Mouse (Mus musculus) embryo, embryonic 9.5 days (tissue): ENCODE measurements at regions not wholly inside any gene's neighbourhood (a gene's known extent, or its start where the extent isn't known, plus 50 kb on each side); places are given as distances from the start of the nearest gene placed in this dataset.

Experiments
- DNase-seq: peaks from one replicate; pipeline ENCODE4 v3.0.0-alpha.2; 2017; ENCODE audit errors: extremely low spot score

GRCm38 (mm10) chr1:55807028-55807427 lies 401.3 kb downstream of the Plcl1 start:
- no peak for DNase-seq

DNA sequence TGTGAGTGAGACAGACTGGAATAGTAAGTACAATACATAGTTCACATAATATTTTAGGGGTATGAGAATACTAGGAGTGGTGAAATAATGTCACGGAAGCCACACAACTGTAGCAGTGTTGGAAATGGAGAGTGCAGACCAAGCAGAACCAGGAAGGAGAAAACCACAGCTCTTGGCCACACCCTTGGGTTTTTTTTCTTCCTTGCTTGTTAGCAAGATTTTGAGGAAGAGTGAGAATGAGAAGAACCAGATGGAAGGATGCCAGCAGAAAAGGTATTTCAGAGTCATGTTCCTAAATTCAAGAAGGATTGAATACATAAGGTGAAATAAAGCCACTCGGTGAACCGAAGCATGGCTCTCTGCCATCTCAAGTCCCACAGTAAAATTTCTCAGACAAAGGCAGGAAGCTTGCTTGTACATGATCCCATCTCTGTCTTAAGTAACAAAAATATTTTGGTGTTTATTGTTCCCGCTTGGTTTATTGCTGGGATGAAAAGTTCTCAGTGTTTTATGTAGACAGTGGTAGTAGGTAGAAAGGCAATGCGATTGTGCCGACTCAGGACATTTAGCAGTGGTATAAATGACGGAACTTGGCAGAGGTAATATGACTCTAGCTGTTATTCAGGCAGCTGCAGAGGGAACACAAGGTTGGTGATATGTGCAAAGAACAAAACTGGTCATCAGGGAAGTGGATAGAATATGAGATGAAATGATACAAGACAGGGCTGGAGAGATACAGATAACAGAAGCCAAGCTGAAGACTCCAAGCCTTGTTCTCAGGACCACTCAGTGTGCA lies 403.2 kb downstream of the Plcl1 start:
- DNase-seq, result no peak

DNA sequence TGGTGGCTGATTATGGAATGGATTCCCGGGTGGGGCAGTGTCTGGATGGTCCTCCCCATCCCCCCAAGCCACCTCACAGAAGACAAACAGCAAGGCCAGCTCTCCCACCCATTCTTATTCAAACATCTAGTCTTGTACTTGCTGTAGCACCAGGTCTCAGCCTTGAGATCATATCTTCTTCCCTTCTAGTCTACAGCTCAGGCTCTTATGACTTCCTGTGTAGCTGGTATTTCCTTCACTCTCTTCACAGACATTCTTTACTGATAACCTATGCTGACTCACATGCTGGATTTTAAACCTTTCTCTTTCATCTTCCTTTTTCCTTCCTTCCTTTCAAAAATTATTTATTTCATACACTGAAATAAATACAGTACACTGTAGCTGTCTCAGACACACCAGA lies 406.8 kb downstream of the Plcl1 start:
- no peak for DNase-seq

DNA sequence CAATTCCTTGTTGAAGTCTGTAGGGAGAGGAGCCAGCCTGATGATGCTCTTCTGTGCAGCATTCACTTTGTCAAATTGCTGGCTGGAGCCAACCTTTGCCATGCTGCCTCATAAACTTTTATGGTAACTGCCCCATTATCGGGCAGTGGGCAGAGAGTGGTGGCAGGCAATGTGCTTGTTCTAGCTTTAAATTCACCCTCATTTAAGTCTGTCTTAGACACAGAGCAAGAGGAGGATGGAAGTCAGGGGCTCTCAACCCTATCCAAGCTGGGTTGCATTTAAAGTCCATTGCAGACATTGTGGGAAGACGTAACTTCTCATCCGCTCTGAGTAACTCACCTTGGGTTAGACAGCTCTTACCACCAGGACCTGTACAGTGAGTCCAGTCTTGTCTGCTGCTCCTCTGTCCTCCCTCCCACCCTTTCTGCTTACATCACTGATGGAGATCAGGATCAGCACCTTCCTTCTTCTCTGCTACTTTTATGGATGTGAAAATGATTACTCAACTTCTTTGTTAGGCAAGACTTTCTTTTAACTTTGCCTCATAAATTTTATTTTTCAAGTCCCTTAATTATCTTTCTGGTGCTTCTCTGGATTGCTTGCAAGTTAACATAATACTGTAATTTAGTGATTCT lies 415.3 kb downstream of the Plcl1 start:
- no peak for DNase-seq

DNA sequence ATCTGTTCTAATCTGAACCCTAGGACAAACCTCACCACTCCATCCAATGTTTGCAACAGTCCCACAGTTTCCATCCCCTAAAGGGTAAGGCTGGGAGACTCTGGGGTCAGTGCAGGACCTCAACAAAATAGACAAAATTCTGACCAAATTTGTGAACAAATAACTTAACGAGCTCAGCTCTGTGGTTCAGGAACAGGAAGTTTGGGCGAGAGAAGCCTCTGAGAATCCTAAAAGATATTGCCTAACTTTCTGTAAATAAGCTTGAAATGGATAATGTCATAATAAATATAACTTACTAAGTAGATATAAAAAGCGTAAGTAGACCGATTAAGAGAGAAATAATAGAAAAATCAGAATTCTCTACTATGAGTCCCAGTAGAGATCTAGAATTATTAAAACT lies 416.9 kb downstream of the Plcl1 start:
- DNase-seq, result no peak

DNA sequence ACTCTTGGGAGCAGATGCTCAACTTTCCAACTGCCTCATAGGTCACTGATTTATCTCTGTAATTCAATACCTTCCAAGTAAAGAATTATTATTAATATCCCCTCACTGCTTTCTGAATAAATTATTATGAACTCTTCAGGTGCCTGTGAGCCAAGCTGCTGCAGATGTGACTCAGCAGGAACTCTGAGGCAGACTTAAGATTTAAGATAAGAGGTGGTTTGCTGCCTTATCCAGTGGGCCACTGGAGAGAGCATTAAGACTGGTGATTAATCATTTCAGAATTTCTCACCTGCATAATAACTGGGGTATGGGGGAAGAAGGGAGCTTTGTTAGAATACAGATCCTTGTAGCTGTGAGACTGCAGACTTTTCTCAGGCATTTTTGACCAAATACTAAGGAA lies 421.5 kb downstream of the Plcl1 start:
- no peak for DNase-seq

- DNase-seq, result no peak
Observed at GRCm38 (mm10) chr1:55835281-55835680, 429.6 kb downstream of the Plcl1 start.

DNA sequence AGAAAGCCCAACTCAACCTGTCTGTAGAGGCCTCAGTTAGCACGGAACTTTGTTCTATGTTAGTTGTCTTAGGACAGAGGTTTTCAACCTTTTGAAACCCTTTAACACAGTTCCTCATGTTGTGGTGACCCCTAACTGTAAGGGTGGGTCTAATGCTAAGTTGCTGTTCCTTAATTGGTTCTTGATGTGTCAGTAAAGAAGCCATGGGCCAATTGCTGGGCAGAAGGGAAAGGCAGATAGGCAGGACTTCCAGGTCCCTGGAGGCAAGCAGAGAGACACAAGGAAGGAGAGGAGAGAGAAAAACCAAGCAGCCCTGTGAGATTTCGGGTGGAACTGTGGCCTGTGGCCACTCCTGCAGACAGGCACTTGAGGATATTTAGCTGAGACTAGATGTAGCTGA lies 431.0 kb downstream of the Plcl1 start:
- DNase-seq, result no peak

- no peak for DNase-seq
Observed at GRCm38 (mm10) chr1:55837366-55837765, 431.6 kb downstream of the Plcl1 start.

DNA sequence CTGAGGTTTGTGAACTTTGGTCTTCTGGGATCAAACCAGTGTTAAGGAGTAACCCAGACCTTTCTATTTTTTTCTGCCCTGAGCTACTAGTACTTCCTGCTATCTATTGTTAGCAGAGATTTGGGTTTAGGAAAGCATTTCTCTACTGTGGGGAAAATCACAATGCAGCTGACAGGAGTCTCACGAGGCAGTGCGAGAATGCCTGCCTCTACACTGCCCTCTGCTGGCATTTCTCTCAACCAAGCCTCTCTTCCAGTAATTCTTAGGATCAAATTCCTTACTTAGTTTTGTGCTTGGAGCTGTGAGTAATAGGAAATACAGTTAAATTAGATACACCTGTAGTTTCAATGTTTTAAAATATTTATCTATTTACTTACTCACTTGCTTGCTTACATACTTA lies 432.4 kb downstream of the Plcl1 start:
- DNase-seq, result peak; percentile 29

DNA sequence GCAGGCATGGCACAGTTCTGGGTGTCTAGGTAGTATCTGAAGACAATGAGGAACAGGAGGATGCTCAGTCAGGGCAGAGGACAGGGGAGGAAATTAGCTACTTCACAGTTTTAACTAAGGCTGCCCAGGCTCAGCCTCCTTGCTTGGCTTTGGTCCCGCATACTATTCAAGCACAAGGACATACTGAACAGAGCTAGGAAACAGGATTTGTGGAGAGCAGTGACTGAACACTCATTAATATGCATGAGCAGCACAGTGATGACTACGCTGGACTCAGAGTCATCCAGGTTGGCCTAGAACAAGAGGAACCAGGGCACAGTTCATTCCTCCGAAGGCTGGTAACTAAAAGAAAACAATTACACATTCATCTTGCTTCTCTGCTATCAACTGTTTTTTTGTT lies 443.1 kb downstream of the Plcl1 start:
- no peak for DNase-seq

GRCm38 (mm10) chr1:55852354-55852753 lies 446.6 kb downstream of the Plcl1 start:
- DNase-seq, result no peak

DNA sequence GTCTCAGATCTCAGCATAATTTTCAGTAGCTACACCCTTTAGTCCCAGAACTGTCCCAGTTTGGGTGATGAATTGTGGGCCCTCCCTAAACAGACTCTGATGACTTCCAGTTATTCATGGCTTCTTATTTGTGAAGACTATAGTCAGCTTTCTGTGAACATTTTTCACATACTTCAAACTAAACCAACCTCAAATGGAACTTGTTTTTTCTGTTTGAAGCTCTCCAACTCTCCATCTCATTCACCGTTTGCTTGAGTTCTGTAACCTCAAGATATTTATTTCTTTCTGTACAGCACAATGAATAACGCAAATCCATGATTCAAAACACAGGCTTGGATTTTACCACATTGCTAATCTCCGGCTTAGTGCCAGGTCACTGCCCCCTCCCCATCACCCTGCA lies 453.4 kb downstream of the Plcl1 start:
- DNase-seq, result no peak

GRCm38 (mm10) chr1:55863113-55863512 lies 457.4 kb downstream of the Plcl1 start:
- DNase-seq, result no peak

DNA sequence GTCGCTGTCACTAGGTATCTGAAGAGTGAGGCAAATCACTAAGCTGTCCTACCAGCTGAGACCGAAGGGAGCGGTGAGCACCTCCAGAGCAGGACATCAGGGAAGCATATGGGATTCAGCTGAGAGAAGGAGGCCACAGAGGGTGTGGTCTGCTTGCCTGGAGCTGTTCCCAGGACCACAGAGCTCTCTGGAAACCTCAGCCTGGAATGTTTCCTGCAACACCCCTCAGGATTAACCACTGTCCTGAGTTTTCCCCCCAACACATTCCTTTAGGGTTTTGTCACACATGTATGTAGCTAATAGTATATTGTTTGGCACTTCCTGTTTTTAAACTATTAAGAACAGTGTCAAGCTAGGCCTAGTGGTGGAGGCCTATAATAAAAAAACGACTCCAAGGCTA lies 459.6 kb downstream of the Plcl1 start:
- DNase-seq, result no peak

DNA sequence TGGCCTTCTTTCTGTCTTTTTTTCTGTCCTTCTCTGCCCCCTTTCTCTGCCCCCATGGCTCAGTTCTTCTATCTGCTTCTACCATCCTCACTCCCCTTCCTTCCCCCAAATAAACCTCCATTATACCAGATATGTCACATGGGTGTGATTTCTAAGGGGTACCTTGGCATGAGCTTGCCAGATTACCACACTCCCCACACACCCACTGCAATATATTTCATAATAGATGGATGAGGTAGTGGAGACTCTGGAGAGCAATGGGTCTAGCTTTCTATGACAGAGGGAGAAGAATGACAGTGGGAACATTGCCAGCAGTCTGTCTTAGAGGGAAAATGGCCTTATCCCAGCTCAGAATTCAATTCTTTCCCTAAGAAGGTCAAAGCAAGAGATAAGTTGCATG lies 461.0 kb downstream of the Plcl1 start:
- DNase-seq, result no peak

DNA sequence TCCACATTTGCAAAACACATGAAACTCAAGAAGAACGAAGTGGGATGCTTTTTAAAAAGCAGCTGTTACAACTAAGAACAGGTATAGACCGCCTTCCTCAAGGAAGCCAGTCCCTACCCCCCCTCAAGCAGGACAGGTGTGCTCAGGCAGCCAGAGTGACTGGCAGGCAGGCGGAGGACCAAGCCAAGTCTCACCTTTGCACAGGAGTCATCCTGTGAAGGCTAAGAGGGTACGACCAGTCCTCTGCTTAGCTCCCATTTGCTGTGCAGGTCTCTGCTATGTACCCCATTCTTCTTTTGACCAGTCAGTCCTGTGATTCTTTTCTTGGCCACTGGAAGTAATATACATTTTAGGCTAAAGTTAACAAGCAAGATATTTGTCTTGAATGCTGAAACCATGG lies 467.9 kb downstream of the Plcl1 start:
- no peak for DNase-seq

DNA sequence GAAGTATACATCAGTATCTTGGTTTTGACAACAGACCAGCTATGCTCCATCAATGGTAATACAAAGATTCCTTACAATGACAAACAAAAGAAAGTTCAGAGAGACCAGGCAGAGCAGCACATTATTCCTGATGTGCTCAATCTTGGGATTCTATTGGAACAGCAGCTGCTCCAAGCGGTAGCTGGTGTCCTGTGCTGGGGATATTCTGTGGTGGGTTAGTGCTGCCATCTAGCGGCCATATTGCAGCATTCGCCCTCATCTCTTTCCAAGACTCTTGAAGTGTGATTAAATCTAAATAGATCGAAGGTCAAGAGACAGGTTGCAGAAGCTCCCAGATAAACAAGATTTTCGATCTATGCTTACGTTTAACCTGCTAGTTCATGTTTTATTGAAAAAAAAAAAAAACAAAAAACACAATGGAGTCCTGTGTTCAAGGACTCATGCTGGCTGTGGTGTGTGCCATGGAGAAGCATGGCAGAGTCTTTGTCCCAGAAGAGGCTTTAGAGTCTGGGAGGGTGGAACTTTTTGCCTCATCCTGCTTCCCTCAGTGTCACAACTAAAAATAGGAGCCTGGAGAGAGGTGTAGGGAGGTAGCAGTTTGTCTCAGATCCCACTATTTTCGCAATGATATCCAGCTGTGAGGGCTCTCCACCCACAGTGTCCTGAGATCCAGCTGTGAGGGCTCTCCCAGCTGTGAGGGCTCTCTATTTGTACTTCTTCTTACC lies 468.6 kb downstream of the Plcl1 start:
- DNase-seq, result peak; percentile 63

- DNase-seq, result no peak
Observed at GRCm38 (mm10) chr1:55874868-55875144, 469.1 kb downstream of the Plcl1 start.

- DNase-seq, result no peak
Observed at GRCm38 (mm10) chr1:55884576-55884975, 478.9 kb downstream of the Plcl1 start.

GRCm38 (mm10) chr1:55886383-55887070 lies 480.8 kb downstream of the Plcl1 start:
- peak; percentile 56 for DNase-seq

GRCm38 (mm10) chr1:55887386-55887785 lies 481.7 kb downstream of the Plcl1 start:
- no peak for DNase-seq
